Mouse (Mus musculus): Measurements from ENCODE around the gene Psma7.

The Psma7 gene

DNA sequence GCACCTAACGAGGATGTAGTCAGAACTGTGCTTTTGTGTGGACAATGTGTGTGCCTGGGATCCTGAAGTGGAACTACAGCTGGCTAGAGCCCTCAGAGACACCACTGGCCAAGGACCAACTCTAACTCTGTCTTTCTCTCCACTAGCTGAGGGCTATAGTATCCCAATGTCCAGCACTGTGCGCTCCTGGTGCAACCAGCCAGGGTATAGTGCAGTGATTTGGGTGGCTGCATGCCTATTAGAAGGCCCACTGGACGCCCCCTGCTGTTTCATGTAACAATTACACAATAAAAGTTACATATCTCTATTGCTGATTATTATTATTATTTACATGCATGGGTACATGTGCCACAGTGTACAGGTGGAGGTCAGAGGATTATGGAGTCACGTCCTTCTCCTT, 3.0 kb upstream of the Psma7 start:
- in situ Hi-C loops (cut with MboI): no loop called here

- in situ Hi-C loops (cut with MboI): loop anchor here (5.0 kb wide), 1 partner anchor 121 kb away; no protein-coding TSS in a partner anchor
Measured at GRCm38 (mm10) chr2:180042858-180043515, 754 bp upstream of the Psma7 start.

DNA sequence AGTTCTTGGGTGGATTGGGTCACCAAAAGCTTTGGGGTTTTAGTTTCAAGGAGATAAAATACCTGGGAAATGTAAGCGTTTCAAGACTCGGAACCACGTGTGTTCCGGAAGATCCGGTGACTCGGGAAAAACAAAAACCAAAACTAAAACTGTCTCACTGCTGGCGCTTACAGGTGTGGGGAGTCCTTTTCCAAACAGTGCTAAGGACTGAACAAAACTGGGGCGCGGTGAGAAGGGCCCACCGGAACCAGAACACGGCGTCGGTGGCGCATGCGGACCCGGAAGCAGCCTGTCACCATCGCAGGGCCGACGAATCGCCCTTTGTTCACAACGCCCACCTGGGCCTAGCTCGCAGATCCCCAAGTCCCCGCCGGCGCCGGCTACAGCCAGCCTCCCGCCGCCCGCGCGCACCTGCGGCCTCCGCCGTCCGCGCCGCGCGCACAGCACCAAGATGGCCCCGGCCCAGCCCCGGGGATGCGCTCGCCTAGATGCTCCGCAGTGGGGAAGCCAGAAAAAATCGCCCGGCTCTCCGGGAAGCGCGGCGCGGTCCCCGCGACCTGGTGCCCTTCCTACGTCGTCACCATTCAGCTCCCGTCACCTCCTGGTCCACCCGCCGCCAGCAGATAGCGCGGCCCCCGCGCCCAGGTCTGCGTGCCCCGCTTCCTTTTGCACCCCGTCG, 517 bp downstream of the Psma7 start:
- in situ Hi-C loops (cut with MboI): loop anchor here (5.0 kb wide), 1 partner anchor 119 kb away; no protein-coding TSS in a partner anchor

GRCm38 (mm10) chr2:180040406-180040805, 1.8 kb downstream of the Psma7 start:
- in situ Hi-C loops (cut with MboI): loop anchor here (5.0 kb wide), 1 partner anchor 118 kb away; no protein-coding TSS in a partner anchor

GRCm38 (mm10) chr2:180034753-180035152, 7.5 kb downstream of the Psma7 start:
- in situ Hi-C loops (cut with MboI): no loop called here

GRCm38 (mm10) chr2:180033956-180034355, 8.3 kb downstream of the Psma7 start:
- in situ Hi-C loops (cut with MboI): no loop called here

- in situ Hi-C loops (cut with MboI): no loop called here
Measured at GRCm38 (mm10) chr2:180032925-180033324, 9.3 kb downstream of the Psma7 start.

GRCm38 (mm10) chr2:180031270-180031669, 11.0 kb downstream of the Psma7 start:
- in situ Hi-C loops (cut with MboI): no loop called here

GRCm38 (mm10) chr2:180027768-180028167, 14.5 kb downstream of the Psma7 start:
- in situ Hi-C loops (cut with MboI): no loop called here

GRCm38 (mm10) chr2:180025861-180026200, 16.4 kb downstream of the Psma7 start:
- in situ Hi-C loops (cut with MboI): no loop called here

DNA sequence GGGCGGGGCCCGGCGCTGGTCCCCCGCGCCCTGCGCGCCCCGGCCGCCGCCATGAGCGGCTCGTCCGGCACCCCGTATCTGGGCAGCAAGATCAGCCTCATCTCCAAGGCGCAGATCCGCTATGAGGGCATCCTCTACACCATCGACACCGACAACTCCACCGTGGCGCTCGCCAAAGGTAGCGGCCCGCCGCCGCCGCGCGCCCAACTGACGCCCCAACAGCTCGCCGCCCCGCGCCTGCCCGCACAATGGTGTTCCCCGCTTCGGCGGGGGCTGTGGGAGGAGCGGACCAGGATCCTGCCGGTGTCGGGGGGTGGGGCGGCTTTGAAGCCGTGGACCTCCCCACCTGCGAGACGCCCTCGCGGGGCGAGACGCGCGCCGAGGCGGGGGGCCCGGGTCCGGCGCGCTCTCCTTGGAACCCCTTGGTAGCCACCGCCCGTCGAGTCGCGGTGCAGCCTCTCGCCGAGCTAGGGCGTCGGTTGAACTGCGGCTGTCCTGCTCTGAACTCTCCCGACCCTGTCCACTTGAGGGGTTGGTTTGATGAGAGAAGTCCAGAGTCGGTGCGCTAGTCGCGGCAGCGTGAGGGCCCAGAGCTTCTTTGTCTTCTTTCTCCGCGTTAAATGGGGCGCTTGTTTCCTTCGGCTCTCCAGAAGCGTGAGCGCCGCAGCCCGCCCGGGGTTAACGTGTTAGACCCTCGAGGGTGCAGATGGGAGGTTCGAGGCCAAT, 16.9 kb downstream of the Psma7 start:
- in situ Hi-C loops (cut with MboI): no loop called here

DNA sequence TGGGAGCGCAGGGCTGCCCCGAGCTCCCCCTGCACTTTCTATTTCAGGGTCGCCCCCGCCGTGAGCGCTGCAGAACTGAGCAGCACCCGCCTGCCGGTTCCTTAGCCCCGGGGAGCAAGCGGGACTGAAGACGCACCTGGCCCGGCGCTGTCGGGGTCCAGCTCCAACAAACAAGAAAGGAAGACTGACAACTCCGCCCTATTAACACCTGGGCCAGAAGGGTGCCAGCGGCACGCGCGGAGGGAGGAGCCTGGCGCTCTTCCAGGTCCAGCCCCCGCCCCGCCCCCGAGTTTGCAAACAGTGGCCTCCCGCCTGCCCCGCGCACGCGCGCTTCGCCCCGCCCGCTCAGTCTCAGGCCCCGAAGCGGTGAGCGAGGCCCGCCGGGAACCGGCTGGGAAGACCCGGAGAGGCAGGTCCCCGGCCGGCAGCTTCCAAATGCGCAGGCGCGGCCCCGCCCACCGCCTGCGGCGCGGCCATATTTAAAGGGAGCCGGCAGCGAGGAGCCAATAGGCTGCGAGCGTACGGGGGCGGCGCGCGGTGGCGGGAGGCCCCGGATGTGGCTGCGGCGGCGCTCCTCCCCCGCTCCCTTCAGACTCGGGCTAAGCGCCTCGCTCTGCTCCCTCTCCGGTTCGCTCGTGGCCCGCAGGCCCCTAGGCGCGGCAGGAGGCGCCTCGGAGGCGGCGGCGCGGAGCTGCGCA, 17.7 kb downstream of the Psma7 start, which contains the start of gene Lsm14b:
Lsm14b (plus strand) TSS at position 587 of the 698 bp plus-strand sequence.
- in situ Hi-C loops (cut with MboI): no loop called here

DNA sequence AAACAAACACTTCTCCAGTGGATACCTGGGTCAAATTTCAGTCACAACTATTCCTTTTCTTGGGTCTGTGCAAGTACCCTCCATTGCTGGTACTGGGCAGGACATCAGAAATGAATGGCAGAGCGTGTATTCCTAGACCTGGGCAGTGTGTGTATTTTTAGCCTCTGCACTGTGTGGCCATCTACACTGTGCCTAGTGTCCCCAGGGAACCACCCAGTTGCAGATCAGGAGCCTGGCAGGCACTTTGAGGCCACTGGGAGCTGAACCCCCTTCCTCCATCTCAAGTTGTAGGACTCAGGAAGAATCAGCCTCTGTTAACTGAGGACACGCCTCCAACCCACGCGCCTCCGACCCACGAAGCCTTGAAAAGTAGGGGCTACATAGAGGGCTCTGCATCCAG, 19.5 kb downstream of the Psma7 start:
- in situ Hi-C loops (cut with MboI): no loop called here

GRCm38 (mm10) chr2:180020919-180021318, 21.3 kb downstream of the Psma7 start:
- in situ Hi-C loops (cut with MboI): no loop called here

DNA sequence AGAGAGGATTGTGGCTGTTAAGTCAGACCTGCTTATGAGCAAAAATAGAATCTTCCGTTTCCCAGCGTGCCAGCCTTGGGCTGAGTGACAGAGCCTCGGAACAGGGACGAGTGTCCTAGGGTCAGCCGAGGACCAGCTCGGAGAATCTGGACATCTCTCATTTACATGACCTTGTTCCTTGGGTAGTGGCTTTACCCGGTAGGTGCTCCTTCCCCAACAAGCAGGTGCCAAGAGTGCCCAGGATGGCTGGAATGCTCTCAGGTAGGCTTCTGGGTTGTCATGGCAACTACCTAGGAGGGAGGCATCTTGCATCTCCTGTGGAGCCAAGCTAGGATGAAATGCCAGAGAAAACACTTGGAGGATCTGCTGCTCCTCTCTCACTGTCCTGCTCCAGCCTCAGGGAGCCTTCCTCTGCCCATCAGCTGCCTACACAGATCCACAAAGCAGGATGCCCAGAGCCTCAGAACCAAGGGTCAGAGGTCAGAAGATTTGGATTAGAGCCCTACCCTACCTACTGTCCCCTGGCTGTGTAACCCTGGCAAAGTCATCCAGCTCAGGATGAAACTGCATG, 22.1 kb downstream of the Psma7 start:
- in situ Hi-C loops (cut with MboI): no loop called here

DNA sequence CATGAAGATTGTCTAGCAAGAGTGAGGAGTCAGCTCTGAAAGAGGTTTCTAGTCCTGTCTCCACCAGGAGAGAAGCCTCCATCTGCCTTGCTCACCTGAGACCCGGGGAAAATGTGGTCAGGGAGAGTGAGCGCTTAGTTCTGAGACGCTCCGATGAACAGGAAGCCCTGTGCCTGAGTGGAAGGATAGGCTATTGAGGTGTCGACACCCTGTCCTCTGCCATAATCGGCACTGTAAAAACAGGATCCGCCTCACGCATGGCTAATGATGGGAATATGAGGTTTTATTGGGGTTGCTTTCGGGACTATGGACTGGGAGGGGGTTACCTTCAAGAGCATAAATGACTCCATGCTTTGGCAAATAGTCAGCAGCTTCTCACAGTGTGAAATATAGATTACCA, 23.7 kb downstream of the Psma7 start:
- in situ Hi-C loops (cut with MboI): no loop called here

- in situ Hi-C loops (cut with MboI): no loop called here
Measured at GRCm38 (mm10) chr2:180017632-180018031, 24.6 kb downstream of the Psma7 start.

GRCm38 (mm10) chr2:180013686-180014085, 28.5 kb downstream of the Psma7 start:
- in situ Hi-C loops (cut with MboI): no loop called here

DNA sequence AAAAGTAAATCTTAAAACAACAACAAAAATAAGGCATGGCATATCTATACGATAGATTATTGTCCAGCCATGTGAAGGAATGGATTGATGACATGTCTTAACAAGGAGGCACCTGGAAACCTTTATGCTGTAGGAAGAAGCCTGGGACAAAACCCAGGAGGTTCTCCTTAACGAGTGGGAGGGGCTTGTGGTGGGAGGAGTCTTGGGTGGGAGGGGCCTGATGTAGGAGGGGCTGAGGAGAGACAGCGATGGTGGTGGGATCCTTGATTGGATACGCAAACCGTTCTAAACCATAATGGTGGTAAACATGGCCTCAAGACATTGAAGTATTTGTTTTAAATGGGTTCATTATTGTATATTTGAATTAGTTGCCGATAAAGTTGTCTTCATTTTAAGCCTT, 30.9 kb downstream of the Psma7 start:
- in situ Hi-C loops (cut with MboI): no loop called here

GRCm38 (mm10) chr2:180010686-180011085, 31.5 kb downstream of the Psma7 start:
- in situ Hi-C loops (cut with MboI): no loop called here

DNA sequence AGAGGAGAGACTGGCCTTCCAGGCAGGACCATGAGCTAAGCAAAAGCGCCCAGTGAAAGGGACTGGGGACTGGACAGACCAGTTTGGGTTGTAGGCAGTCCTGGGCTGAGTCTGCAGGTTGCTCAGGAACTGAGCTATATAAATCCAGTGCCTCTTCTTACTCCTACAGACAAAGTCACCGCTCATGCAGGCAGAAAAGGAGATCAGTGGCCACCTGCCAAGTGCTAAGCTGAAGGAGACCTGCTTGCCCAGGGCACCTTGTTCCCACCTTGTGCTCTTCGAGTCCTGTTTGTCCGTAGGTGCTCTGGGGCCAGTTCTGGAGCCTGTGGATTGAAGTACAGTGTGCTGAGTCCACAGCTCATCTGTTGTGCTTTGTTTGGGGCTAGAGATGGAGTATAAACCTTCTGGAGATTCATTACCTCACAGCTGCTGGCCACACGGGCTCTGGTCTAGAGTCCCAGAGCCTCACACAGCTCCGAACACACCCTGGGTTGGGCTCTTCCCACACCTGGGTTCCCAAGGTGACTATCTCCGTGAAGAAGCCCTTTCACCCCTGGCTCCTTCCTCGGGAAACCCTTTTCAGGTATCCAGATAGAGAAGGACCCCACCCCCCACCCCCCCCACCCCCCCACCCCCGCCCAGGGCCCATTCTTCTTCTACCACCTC, 35.7 kb downstream of the Psma7 start:
- in situ Hi-C loops (cut with MboI): no loop called here
